Mouse (Mus musculus) neutrophil, adult 59 days (primary cell): Measurements from ENCODE around the gene Defa37. TPM values are rescaled to one million over a fixed set of nuclear protein-coding genes. Genes with fewer than 3 reads are reported as not detected.

Experiments used
- total RNA-seq, 2 experiments: library from RNA; stranded (reverse); gene quantifications; 1 replicate in 1 of 2; 2 replicates in 1 of 2; pipeline ENCODE4 v1.2.4; 2023

Gene Defa37
- total RNA-seq, result not detected

DNA sequence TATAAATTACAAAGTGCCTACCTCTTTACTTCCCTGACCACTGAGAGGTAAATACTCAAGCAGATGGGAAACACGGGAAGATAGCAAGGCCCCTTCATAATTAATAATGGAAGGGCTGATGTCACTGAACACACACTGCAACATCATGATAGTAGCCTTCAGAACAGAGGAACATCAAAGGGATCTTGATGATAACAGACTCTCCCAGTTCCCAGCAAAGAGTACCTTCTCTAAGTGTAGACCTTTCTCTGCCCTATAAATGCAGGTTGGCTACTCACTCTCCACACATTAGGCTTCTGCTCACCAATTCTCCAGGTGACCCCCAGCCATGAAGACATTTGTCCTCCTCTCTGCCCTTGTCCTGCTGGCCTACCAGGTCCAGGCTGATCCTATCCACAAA, at the start of gene Defa37:
Gene Defa37, plus strand, starts transcription at position 301 of the 400 bp plus-strand sequence.

DNA sequence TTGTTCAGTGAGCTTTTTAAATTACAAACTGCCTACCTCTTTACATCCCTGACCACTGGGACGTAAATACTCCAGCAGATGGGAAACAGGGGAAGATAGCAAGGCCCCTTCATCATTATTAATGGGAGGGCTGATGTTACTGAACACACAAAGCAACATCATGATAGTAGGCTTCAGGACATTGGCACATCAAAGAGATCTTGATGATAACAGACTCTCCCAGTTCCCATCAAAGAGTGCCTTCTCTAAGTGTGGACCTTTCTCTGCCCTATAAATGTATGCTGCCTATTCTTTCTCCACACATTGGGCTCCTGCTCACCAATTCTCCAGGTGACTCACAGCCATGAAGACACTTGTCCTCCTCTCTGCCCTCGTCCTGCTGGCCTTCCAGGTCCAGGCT, 36.5 kb upstream of the Defa37 start, which contains the start of gene Defa32:
Gene Defa32, plus strand, starts transcription at position 301 of the 400 bp plus-strand sequence.

DNA sequence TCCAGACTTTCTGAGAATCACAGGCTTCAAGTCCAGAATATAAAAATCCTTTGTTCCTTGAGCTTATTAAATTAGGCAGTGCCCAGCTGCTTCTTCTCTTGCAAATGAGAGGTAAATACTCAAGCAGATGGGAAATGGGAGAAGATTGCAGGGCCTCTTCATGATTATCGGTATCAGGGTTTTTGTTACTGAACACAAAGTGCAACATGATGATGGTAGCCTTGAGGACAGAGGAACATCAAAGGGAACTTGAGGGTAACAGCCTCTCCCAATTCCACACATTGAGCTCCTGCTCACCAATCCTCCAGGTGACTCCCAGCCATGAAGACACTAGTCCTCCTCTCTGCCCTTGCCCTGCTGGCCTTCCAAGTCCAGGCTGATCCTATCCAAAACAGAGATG, 17.5 kb downstream of the Defa37 start, which contains the start of gene Defa28:
Gene Defa28, plus strand, starts transcription at position 301 of the 400 bp plus-strand sequence.

DNA sequence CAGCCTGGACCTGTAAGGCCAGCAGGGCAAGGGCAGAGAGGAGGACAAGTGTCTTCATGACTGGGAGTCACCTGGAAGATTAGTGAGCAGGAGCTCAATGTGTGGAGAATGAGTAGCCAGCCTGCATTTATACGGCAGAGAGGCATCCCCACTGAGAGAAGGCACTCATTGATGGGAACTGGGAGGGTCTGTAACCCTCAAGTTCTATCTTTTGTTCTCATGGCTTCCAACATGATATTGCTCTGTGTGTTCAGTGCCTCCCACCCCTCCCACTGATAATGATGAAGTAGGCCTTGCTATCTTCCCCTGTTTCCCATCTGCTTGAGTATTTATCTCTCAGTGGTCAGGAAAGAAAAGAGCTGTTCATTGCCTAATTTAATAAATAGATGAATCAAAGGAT, 29.2 kb downstream of the Defa37 start, which contains the start of gene Gm7861:
Gene Gm7861, minus strand, starts transcription at position 101 of the 400 bp plus-strand sequence.

Other genes with a start within 250 kb of the Defa37 start
- gene Defa27, start 249.8 kb upstream of the Defa37 start, total RNA-seq, result not detected
- not detected for gene Defa29, start 238.4 kb upstream of the Defa37 start, total RNA-seq
- gene Defa2, start 186.9 kb upstream of the Defa37 start, total RNA-seq, result not detected
- gene Defa33, start 173.6 kb upstream of the Defa37 start, total RNA-seq, result not detected
- not detected for gene Defa36, start 138.0 kb upstream of the Defa37 start, total RNA-seq
- gene Gm7849, start 108.8 kb upstream of the Defa37 start, total RNA-seq, result not detected
- not detected for gene Defa20, start 56.1 kb upstream of the Defa37 start, total RNA-seq
- gene Defa32, start 36.4 kb upstream of the Defa37 start, total RNA-seq, result not detected
- gene Defa28, start 17.6 kb downstream of the Defa37 start, total RNA-seq, result not detected
- gene Gm7861, start 29.1 kb downstream of the Defa37 start, total RNA-seq, result not detected
- not detected for gene Defa26, start 52.8 kb downstream of the Defa37 start, total RNA-seq
- gene Defa17, start 90.4 kb downstream of the Defa37 start, total RNA-seq, result not detected
- not detected for gene Defa34, start 100.4 kb downstream of the Defa37 start, total RNA-seq
- not detected for gene AY761184, start 138.3 kb downstream of the Defa37 start, total RNA-seq
- gene Defa24, start 169.1 kb downstream of the Defa37 start, total RNA-seq, result not detected